Mouse (Mus musculus) ES-Bruce4 (cell line): ENCODE data around the gene Ppp1r9b. TPM values are rescaled to one million over a fixed set of nuclear protein-coding genes. Genes with fewer than 3 reads are reported as not detected.

Experiments
- H3K27ac ChIP-seq: 2 replicates; pipeline ENCODE4 v1.5.1; 2012; ENCODE audit warnings: low read length, inconsistent platforms; ENCODE audit not compliant: insufficient read depth
- H3K27me3 ChIP-seq: 2 replicates; pipeline ENCODE4 v1.6.1; 2012; ENCODE audit warnings: mild to moderate bottlenecking, low read length, inconsistent platforms; ENCODE audit not compliant: control insufficient read depth, poor library complexity, insufficient read depth, severe bottlenecking
- H3K36me3 ChIP-seq: 2 replicates; pipeline ENCODE4 v1.6.1; 2012; ENCODE audit warnings: inconsistent platforms, mild to moderate bottlenecking, low read length, moderate library complexity; ENCODE audit not compliant: control insufficient read depth, poor library complexity, insufficient read depth, severe bottlenecking
- H3K4me1 ChIP-seq: one replicate; pipeline ENCODE4 v1.8.1; 2011; ENCODE audit warnings: low read length; ENCODE audit not compliant: control insufficient read depth, insufficient read depth
- H3K4me3 ChIP-seq: 2 replicates; pipeline ENCODE4 v1.5.1; 2011; ENCODE audit warnings: low read depth, mild to moderate bottlenecking, low read length
- H3K9ac ChIP-seq: 2 replicates; pipeline ENCODE4 v1.6.1; 2012; ENCODE audit warnings: low read depth, mild to moderate bottlenecking, inconsistent platforms; ENCODE audit not compliant: poor library complexity, severe bottlenecking
- H3K9me3 ChIP-seq: replicated peaks from 2 replicates; pipeline ENCODE4 v1.6.1; 2012; ENCODE audit warnings: mild to moderate bottlenecking, low read length, inconsistent platforms; ENCODE audit not compliant: control insufficient read depth, poor library complexity, insufficient read depth, severe bottlenecking
- CTCF ChIP-seq: IDR thresholded peaks from one replicate; pipeline ENCODE4 v1.8.1; 2011; ENCODE audit warnings: low read depth, low read length
- EP300 ChIP-seq: IDR thresholded peaks from 2 replicates; pipeline ENCODE4 v1.6.1; 2011; ENCODE audit warnings: low read depth, low read length; ENCODE audit not compliant: insufficient read depth
- POLR2A ChIP-seq: IDR thresholded peaks from one replicate; pipeline ENCODE4 v1.8.1; 2011; ENCODE audit warnings: low read length; ENCODE audit not compliant: insufficient read depth
- polyA plus RNA-seq: library from polyadenylated mRNA; stranded (reverse); fragments of >200 nt; gene quantifications from 2 replicates; pipeline ENCODE4 v1.2.4, GENCODE M21; 2011; ENCODE audit warnings: low read depth; ENCODE audit not compliant: missing spikeins, insufficient read depth, insufficient read length

Gene Ppp1r9b
- polyA plus RNA-seq, 1 experiment = 20.3 TPM

GRCm38 (mm10) chr11:94944295-94944694 lies 46.5 kb upstream of the Ppp1r9b start:
- no peaks in the 10 kb centered on the region for H3K4me1 ChIP-seq
- TF ChIP-seq CTCF = peak; percentile 56
- no peak for TF ChIP-seq POLR2A
- no peak overlapping the region for H3K9ac ChIP-seq
- H3K9me3 ChIP-seq = no peaks in the 10 kb centered on the region
- no peak overlapping the region for H3K4me3 ChIP-seq
- no peaks in the 10 kb centered on the region for H3K36me3 ChIP-seq
- no peaks in the 10 kb centered on the region for H3K27me3 ChIP-seq
- no peak overlapping the region for H3K27ac ChIP-seq

GRCm38 (mm10) chr11:94945236-94945635 lies 45.6 kb upstream of the Ppp1r9b start:
- Histone ChIP-seq H3K36me3 (no peaks in the 10 kb centered on the region), H3K4me3 (no peak overlapping the region), H3K9ac (no peak overlapping the region), H3K4me1 (no peaks in the 10 kb centered on the region), H3K27me3 (no peaks in the 10 kb centered on the region), H3K9me3 (no peaks in the 10 kb centered on the region), H3K27ac (no peak overlapping the region)
- TF ChIP-seq CTCF (no peak), EP300 (no peak), POLR2A (no peak)

DNA sequence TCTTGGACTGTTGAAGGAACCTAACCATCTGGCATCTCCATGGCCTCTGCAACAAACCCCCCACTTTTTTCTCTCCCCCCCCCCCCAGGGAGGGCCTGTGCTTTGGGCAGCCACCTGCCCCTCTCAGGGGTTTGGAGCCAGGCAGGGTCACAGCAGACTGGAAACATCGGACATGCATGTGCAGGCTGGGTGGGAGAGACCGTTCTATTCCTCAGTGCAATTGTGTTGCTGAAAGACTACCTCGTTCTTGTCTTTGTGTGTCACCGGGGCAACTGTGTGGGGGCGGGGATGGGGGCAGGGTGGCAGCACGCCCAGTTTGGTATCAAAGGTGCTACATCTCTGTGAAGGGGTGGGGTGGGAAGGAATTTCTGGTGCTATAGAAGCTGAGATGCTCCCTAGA lies 38.7 kb upstream of the Ppp1r9b start:
- H3K27ac ChIP-seq = no peak overlapping the region
- no peak overlapping the region for H3K9ac ChIP-seq
- no peaks in the 10 kb centered on the region for H3K27me3 ChIP-seq
- no peaks in the 10 kb centered on the region for H3K4me1 ChIP-seq
- no peaks in the 10 kb centered on the region for H3K36me3 ChIP-seq
- no peaks in the 10 kb centered on the region for H3K9me3 ChIP-seq
- TF ChIP-seq POLR2A = no peak
- TF ChIP-seq CTCF = no peak
- TF ChIP-seq EP300 = no peak
- no peak overlapping the region for H3K4me3 ChIP-seq

DNA sequence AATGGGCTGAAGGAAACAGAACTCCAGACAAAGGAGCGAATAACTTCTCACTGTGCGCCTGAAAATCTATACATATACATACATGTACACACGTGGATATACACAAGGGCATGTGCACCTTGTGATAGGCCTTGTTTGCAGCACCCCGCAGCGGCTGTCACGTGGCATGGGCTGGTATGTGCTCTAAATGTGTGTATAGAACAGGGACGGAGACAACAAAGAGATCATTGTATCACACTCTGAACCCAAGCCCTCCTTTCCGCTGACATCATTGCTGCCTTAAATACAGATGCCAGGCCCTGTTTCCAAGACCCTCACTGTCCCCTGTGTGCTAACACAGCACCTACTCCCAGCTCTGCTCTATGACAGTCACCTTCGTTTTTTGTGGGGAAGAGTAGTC lies 35.7 kb upstream of the Ppp1r9b start:
- no peaks in the 10 kb centered on the region for H3K9me3 ChIP-seq
- no peak overlapping the region for H3K27ac ChIP-seq
- no peak overlapping the region for H3K4me3 ChIP-seq
- TF ChIP-seq CTCF (no peak), POLR2A (no peak), EP300 (no peak)
- no peaks in the 10 kb centered on the region for H3K27me3 ChIP-seq
- H3K9ac ChIP-seq = no peak overlapping the region
- H3K36me3 ChIP-seq = no peaks in the 10 kb centered on the region
- no peaks in the 10 kb centered on the region for H3K4me1 ChIP-seq

GRCm38 (mm10) chr11:94957693-94958064 lies 33.2 kb upstream of the Ppp1r9b start:
- H3K9me3 ChIP-seq = no peaks in the 10 kb centered on the region
- no peaks in the 10 kb centered on the region for H3K36me3 ChIP-seq
- peak overlapping the region; percentile 26; the same call in 1 of the 2 replicates for H3K9ac ChIP-seq
- peak overlapping the region; percentile 14 for H3K4me3 ChIP-seq
- H3K27me3 ChIP-seq = no peaks in the 10 kb centered on the region
- H3K4me1 ChIP-seq = no peaks in the 10 kb centered on the region
- peak overlapping the region; percentile 62 for H3K27ac ChIP-seq
- TF ChIP-seq EP300 (no peak), POLR2A (no peak), CTCF (no peak)

GRCm38 (mm10) chr11:94958065-94958858 lies 32.6 kb upstream of the Ppp1r9b start:
- TF ChIP-seq POLR2A = peak; percentile 62
- TF ChIP-seq CTCF = no peak
- peak; percentile 85 for TF ChIP-seq EP300
- H3K4me3 ChIP-seq = peak overlapping the region; percentile 14
- H3K9me3 ChIP-seq = no peaks in the 10 kb centered on the region
- H3K4me1 ChIP-seq = no peaks in the 10 kb centered on the region
- no peaks in the 10 kb centered on the region for H3K36me3 ChIP-seq
- H3K27me3 ChIP-seq = no peaks in the 10 kb centered on the region
- H3K9ac ChIP-seq = peak overlapping the region; percentile 26; the same call in 1 of the 2 replicates
- peak overlapping the region; percentile 62 for H3K27ac ChIP-seq
